In genomic region chr8:125157641-125158005, GRCm38 (mm10) we compare ENCODE assay signal across 19 mouse cellular contexts.
DNase-seq lines count a peak whose midpoint lies in the region; ATAC-seq and TF ChIP-seq lines count a peak whose summit lies in the region.
"Had no signal": no experiment of that assay in that cellular context is flagged by ENCODE, and none has a peak within 500 bp of the region (broad histone marks: within the 10 kb centered on the region; RNA-seq: fewer than 3 reads in every experiment).

No protein-coding gene starts in this region.

- H3K36me3 ChIP-seq in hindbrain, postnatal 0 days (ENCODE audit: insufficient read depth, low read length) = peaks cover 4% of the 10 kb centered on the region; the same call in 1 of the 2 replicates
- H3K36me3 ChIP-seq in hindbrain, embryonic 16.5 days (ENCODE audit: control insufficient read depth, insufficient read depth, low read length) = no peaks in the 10 kb centered on the region
- no peaks in the 10 kb centered on the region for H3K36me3 ChIP-seq in liver, adult 2 months (ENCODE audit: control insufficient read depth, insufficient read depth, low read length)
- no peaks in the 10 kb centered on the region for H3K36me3 ChIP-seq in liver, postnatal 0 days (replicated peaks; ENCODE audit: insufficient read depth, low read length)
- H3K36me3 ChIP-seq in kidney, postnatal 0 days (ENCODE audit: insufficient read depth, low read length) = no peaks in the 10 kb centered on the region
- H3K36me3 ChIP-seq in limb, embryonic 13.5 days = no peaks in the 10 kb centered on the region
- H3K36me3 ChIP-seq in heart, embryonic 12.5 days = peaks cover 5% of the 10 kb centered on the region; the same call in 1 of the 2 replicates
- H3K36me3 ChIP-seq: embryonic facial prominence, embryonic 12.5 days; intestine, embryonic 15.5 days; liver, embryonic 13.5 days; lung, embryonic 15.5 days; midbrain, embryonic 12.5 days had no signal

- no peak for DNase-seq in hindbrain, postnatal 0 days (ENCODE audit: low spot score)
- DNase-seq in liver, adult 2 months (ENCODE audit: extremely low read depth, low read depth, low spot score) = peak; percentile 7
- DNase-seq in liver, postnatal 0 days = no peak
- DNase-seq in kidney, postnatal 0 days (ENCODE audit: low spot score) = peak; percentile 35
- no peak for DNase-seq in spleen, postnatal 36 days (ENCODE audit: low spot score in 2 of 2)
- DNase-seq: adrenal gland, postnatal 10 days; cerebellum, adult 8-10 months; gastrocnemius, postnatal 25 days; heart, adult 18-20 months; liver, embryonic 13.5 days; thymus, postnatal 14 days had no signal

- H3K4me2 ChIP-seq in hindbrain, postnatal 0 days (ENCODE audit: low read depth, low read length) = no peak overlapping the region
- no peak overlapping the region for H3K4me2 ChIP-seq in hindbrain, embryonic 16.5 days (ENCODE audit: low read length)
- no peak overlapping the region for H3K4me2 ChIP-seq in liver, postnatal 0 days (ENCODE audit: low read depth, low read length)
- no peak overlapping the region for H3K4me2 ChIP-seq in kidney, postnatal 0 days (ENCODE audit: low read length)
- peak overlapping the region; percentile 7; the same call in 1 of the 2 replicates for H3K4me2 ChIP-seq in limb, embryonic 13.5 days (replicated peaks)
- H3K4me2 ChIP-seq in heart, embryonic 12.5 days = no peak overlapping the region
- H3K4me2 ChIP-seq: embryonic facial prominence, embryonic 12.5 days; hindbrain, embryonic 14.5 days; intestine, embryonic 15.5 days; liver, embryonic 13.5 days; lung, embryonic 15.5 days; midbrain, embryonic 12.5 days had no signal

- H3K4me1 ChIP-seq in hindbrain, postnatal 0 days (ENCODE audit: insufficient read depth, low read length) = no peaks in the 10 kb centered on the region
- no peaks in the 10 kb centered on the region for H3K4me1 ChIP-seq in hindbrain, embryonic 16.5 days (ENCODE audit: control insufficient read depth, insufficient read depth, low read depth, low read length)
- H3K4me1 ChIP-seq in liver, adult 2 months (ENCODE audit: control insufficient read depth, insufficient read depth, low read length) = no peaks in the 10 kb centered on the region
- H3K4me1 ChIP-seq in liver, postnatal 0 days (ENCODE audit: insufficient read depth) = no peaks in the 10 kb centered on the region
- H3K4me1 ChIP-seq in kidney, postnatal 0 days (replicated peaks; ENCODE audit: insufficient read depth, low read length) = no peaks in the 10 kb centered on the region
- peaks cover 30% of the 10 kb centered on the region for H3K4me1 ChIP-seq in limb, embryonic 13.5 days
- H3K4me1 ChIP-seq in heart, embryonic 12.5 days (replicated peaks) = no peaks in the 10 kb centered on the region
- H3K4me1 ChIP-seq: embryonic facial prominence, embryonic 12.5 days; intestine, embryonic 15.5 days; liver, embryonic 13.5 days; lung, embryonic 15.5 days had no signal

- H3K79me2 ChIP-seq in liver, adult 2 months (ENCODE audit: control insufficient read depth, insufficient read depth, low read length) = no peaks in the 10 kb centered on the region

- TF ChIP-seq CTCF in hindbrain, postnatal 0 days (IDR thresholded peaks at IDR 0.05; ENCODE audit: low read depth) = no peak
- no peak for TF ChIP-seq CTCF in liver, adult 2 months (IDR thresholded peaks at IDR 0.05; ENCODE audit: low read depth, low read length)
- no peak for TF ChIP-seq CTCF in liver, postnatal 0 days (IDR thresholded peaks at IDR 0.05; ENCODE audit: low read depth)
- TF ChIP-seq CTCF in kidney, postnatal 0 days (IDR thresholded peaks at IDR 0.05; ENCODE audit: low read depth) = no peak

- no peak overlapping the region for H3K27ac ChIP-seq in hindbrain, postnatal 0 days
- no peak overlapping the region for H3K27ac ChIP-seq in hindbrain, embryonic 16.5 days (ENCODE audit: low read depth, low read length)
- H3K27ac ChIP-seq in liver, adult 2 months (replicated peaks; ENCODE audit: insufficient read depth, low read depth, low read length) = no peak overlapping the region
- no peak overlapping the region for H3K27ac ChIP-seq in liver, postnatal 0 days (ENCODE audit: low read depth)
- no peak overlapping the region for H3K27ac ChIP-seq in kidney, postnatal 0 days
- H3K27ac ChIP-seq in limb, embryonic 13.5 days = no peak overlapping the region
- H3K27ac ChIP-seq in heart, embryonic 12.5 days (ENCODE audit: poor library complexity, severe bottlenecking) = no peak overlapping the region
- H3K27ac ChIP-seq: embryonic facial prominence, embryonic 12.5 days; hindbrain, embryonic 14.5 days; intestine, embryonic 15.5 days; liver, embryonic 13.5 days; lung, embryonic 15.5 days; midbrain, embryonic 12.5 days had no signal

- no peak overlapping the region for H3K9ac ChIP-seq in hindbrain, postnatal 0 days (replicated peaks; ENCODE audit: low read length)
- no peak overlapping the region for H3K9ac ChIP-seq in hindbrain, embryonic 16.5 days (ENCODE audit: low read depth, low read length)
- no peak overlapping the region for H3K9ac ChIP-seq in liver, adult 2 months (ENCODE audit: low read depth, low read length)
- no peak overlapping the region for H3K9ac ChIP-seq in liver, postnatal 0 days (replicated peaks)
- no peak overlapping the region for H3K9ac ChIP-seq in kidney, postnatal 0 days (ENCODE audit: low read depth, low read length)
- no peak overlapping the region for H3K9ac ChIP-seq in limb, embryonic 13.5 days
- H3K9ac ChIP-seq in heart, embryonic 12.5 days = no peak overlapping the region
- H3K9ac ChIP-seq: embryonic facial prominence, embryonic 12.5 days; hindbrain, embryonic 14.5 days; intestine, embryonic 15.5 days; liver, embryonic 13.5 days; lung, embryonic 15.5 days; midbrain, embryonic 12.5 days had no signal

- no peak overlapping the region for H3K4me3 ChIP-seq in hindbrain, postnatal 0 days (ENCODE audit: low read length)
- H3K4me3 ChIP-seq in hindbrain, embryonic 16.5 days (ENCODE audit: low read length) = no peak overlapping the region
- H3K4me3 ChIP-seq in liver, adult 2 months (ENCODE audit: insufficient read depth, low read depth, low read length) = no peak overlapping the region
- H3K4me3 ChIP-seq in liver, postnatal 0 days (ENCODE audit: low read depth, low read length) = no peak overlapping the region
- no peak overlapping the region for H3K4me3 ChIP-seq in kidney, postnatal 0 days (replicated peaks; ENCODE audit: low read depth, low read length)
- H3K4me3 ChIP-seq in limb, embryonic 13.5 days = no peak overlapping the region
- H3K4me3 ChIP-seq in heart, embryonic 12.5 days = no peak overlapping the region
- H3K4me3 ChIP-seq: embryonic facial prominence, embryonic 12.5 days; intestine, embryonic 15.5 days; liver, embryonic 13.5 days; lung, embryonic 15.5 days; midbrain, embryonic 12.5 days had no signal

- no peak for TF ChIP-seq EP300 in liver, postnatal 0 days (IDR thresholded peaks at IDR 0.05; ENCODE audit: low read depth)

- no peaks in the 10 kb centered on the region for H3K9me3 ChIP-seq in hindbrain, postnatal 0 days (ENCODE audit: low read length)
- H3K9me3 ChIP-seq in hindbrain, embryonic 16.5 days (ENCODE audit: control insufficient read depth, low read length) = no peaks in the 10 kb centered on the region
- H3K9me3 ChIP-seq in liver, postnatal 0 days (ENCODE audit: low read length) = no peaks in the 10 kb centered on the region
- no peaks in the 10 kb centered on the region for H3K9me3 ChIP-seq in kidney, postnatal 0 days (replicated peaks; ENCODE audit: low read length)
- no peaks in the 10 kb centered on the region for H3K9me3 ChIP-seq in limb, embryonic 13.5 days
- no peaks in the 10 kb centered on the region for H3K9me3 ChIP-seq in heart, embryonic 12.5 days (replicated peaks)
- H3K9me3 ChIP-seq: embryonic facial prominence, embryonic 12.5 days; intestine, embryonic 15.5 days; liver, embryonic 13.5 days; lung, embryonic 15.5 days; midbrain, embryonic 12.5 days had no signal

- ATAC-seq in hindbrain, postnatal 0 days = peak; percentile 4; the same call in 1 of the 2 replicates
- no peak for ATAC-seq in hindbrain, embryonic 16.5 days
- no peak for ATAC-seq in liver, postnatal 0 days
- ATAC-seq in kidney, postnatal 0 days (replicated peaks; ENCODE audit: low FRiP score, low read depth) = no peak; the same call in 1 of the 2 replicates
- ATAC-seq in limb, embryonic 13.5 days (ENCODE audit: low FRiP score, low read depth) = peak; percentile 12; the same call in 1 of the 2 replicates
- ATAC-seq in heart, embryonic 12.5 days (ENCODE audit: insufficient number of reproducible peaks, low FRiP score) = no peak
- ATAC-seq: intestine, embryonic 15.5 days had no signal

- 76% methylated on average over 5 of the region's 5 CpGs for WGBS in hindbrain, postnatal 0 days
- WGBS in hindbrain, embryonic 16.5 days = 72% methylated on average over 5 of the region's 5 CpGs
- WGBS in liver, adult 2 months = 62% methylated on average over 5 of the region's 5 CpGs
- 77% methylated on average over 5 of the region's 5 CpGs for WGBS in liver, postnatal 0 days (ENCODE audit: insufficient replicate concordance)
- 35% methylated on average over 5 of the region's 5 CpGs for WGBS in kidney, postnatal 0 days
- 55% methylated on average over 5 of the region's 5 CpGs for WGBS in limb, embryonic 13.5 days
- WGBS in heart, embryonic 12.5 days = 70% methylated on average over 5 of the region's 5 CpGs

- no peak for TF ChIP-seq POLR2A in liver, adult 2 months (IDR thresholded peaks at IDR 0.05; ENCODE audit: extremely low read depth, insufficient read depth, low read length)

- H3K27me3 ChIP-seq in hindbrain, postnatal 0 days (ENCODE audit: insufficient read depth, low read length) = no peaks in the 10 kb centered on the region
- no peaks in the 10 kb centered on the region; the same call in 1 of the 2 replicates for H3K27me3 ChIP-seq in hindbrain, embryonic 16.5 days (replicated peaks; ENCODE audit: control insufficient read depth, insufficient read depth, low read length)
- no peaks in the 10 kb centered on the region for H3K27me3 ChIP-seq in liver, adult 2 months (ENCODE audit: control insufficient read depth, insufficient read depth, low read length)
- H3K27me3 ChIP-seq in liver, postnatal 0 days (ENCODE audit: insufficient read depth, low read length) = no peaks in the 10 kb centered on the region
- H3K27me3 ChIP-seq in kidney, postnatal 0 days (ENCODE audit: insufficient read depth, low read length) = peaks cover 14% of the 10 kb centered on the region; the same call in 1 of the 2 replicates
- peaks cover 71% of the 10 kb centered on the region for H3K27me3 ChIP-seq in limb, embryonic 13.5 days
- H3K27me3 ChIP-seq in heart, embryonic 12.5 days (replicated peaks) = no peaks in the 10 kb centered on the region
- H3K27me3 ChIP-seq: embryonic facial prominence, embryonic 12.5 days; intestine, embryonic 15.5 days; liver, embryonic 13.5 days; lung, embryonic 15.5 days had no signal

Comparison
In these comparisons a context has a peak if more than half of its experiments do, and no peak if none do; other contexts are left out.
1. ATAC-seq: peak in hindbrain, postnatal 0 days (single experiment) and limb, embryonic 13.5 days (single experiment); none in hindbrain, embryonic 16.5 days (single experiment), liver, postnatal 0 days (single experiment), kidney, postnatal 0 days (single experiment) and heart, embryonic 12.5 days (single experiment).
2. DNase-seq: peak in liver, adult 2 months (single experiment) and kidney, postnatal 0 days (single experiment); none in hindbrain, postnatal 0 days (single experiment), liver, postnatal 0 days (single experiment) and spleen, postnatal 36 days (0 of 2).